Mouse (Mus musculus) bone marrow macrophage, adult 2 months (primary cell): ENCODE results near the gene Rassf7. TPM values are rescaled to one million over a fixed set of nuclear protein-coding genes. Genes with fewer than 3 reads are reported as not detected.

Experiments used
- H3K27ac ChIP-seq: 2 replicates; pipeline ENCODE4 v1.5.1; 2012; ENCODE audit warnings: low read depth, low read length; ENCODE audit not compliant: insufficient read depth
- H3K4me1 ChIP-seq: 2 replicates; pipeline ENCODE4 v1.6.1; 2012; ENCODE audit warnings: low read length; ENCODE audit not compliant: control insufficient read depth, insufficient read depth
- H3K4me3 ChIP-seq: 2 replicates; pipeline ENCODE4 v1.5.1; 2012; ENCODE audit warnings: mild to moderate bottlenecking, low read length, moderate library complexity; ENCODE audit not compliant: insufficient read depth
- CTCF ChIP-seq: IDR thresholded peaks from 2 replicates; pipeline ENCODE4 v1.5.1; 2012; ENCODE audit warnings: low read depth, mild to moderate bottlenecking, low read length, moderate library complexity
- POLR2A ChIP-seq: IDR thresholded peaks from 2 replicates; pipeline ENCODE4 v1.6.1; 2012; ENCODE audit warnings: mild to moderate bottlenecking, low read depth, low read length, borderline replicate concordance
- polyA plus RNA-seq: library from polyadenylated mRNA; stranded (reverse); fragments of >200 nt; gene quantifications from 2 replicates; pipeline ENCODE4 v1.2.4, GENCODE M21; 2012; ENCODE audit not compliant: missing spikeins, insufficient read depth, insufficient read length

Rassf7 gene
- polyA plus RNA-seq, 1 experiment: 3.9 TPM

DNA sequence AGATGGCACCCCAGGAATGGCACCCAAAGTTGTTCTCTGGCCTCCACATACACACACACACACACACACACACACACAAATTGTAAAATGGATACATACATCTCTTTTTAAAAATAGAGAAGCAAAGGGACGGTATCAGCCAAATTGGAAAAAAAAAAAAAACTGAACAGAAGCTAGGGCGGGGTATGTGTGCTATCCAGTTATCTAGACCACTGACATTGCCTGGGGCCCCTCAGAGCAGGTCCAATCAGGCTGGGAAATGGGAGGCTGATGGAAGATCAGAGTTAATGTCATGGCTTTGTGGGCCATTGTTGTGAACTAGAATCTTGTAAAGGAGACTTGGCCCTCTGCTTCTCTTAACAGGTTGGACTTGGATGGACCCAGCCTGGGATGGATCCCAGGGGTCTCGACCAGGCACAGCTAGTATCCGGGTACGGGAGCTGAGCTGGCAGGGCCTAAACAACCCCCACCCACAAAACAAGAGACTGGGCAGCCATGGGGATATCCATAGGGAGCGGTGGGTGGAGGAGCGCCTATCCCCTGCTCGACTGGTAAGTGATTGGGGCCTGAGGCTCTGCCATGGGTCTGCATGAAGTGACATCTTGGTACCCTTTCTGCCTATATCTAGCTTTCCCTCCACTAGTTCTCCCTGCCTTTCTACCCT is 18.9 kb upstream of the Rassf7 start:
- Histone ChIP-seq H3K27ac (no peak overlapping the region), H3K4me1 (peaks cover 6% of the 10 kb centered on the region), H3K4me3 (no peak overlapping the region)
- no peak for TF ChIP-seq POLR2A
- no peak for TF ChIP-seq CTCF

- Histone ChIP-seq H3K4me1 (0 out of 2 replicates have a peak, but pooled peaks cover 2% of the 10 kb centered on the region), H3K27ac (no peak overlapping the region), H3K4me3 (no peak overlapping the region)
- TF ChIP-seq POLR2A (no peak), CTCF (no peak)
Observed at GRCm38 (mm10) chr7:141198121-141198520, 17.5 kb upstream of the Rassf7 start.

DNA sequence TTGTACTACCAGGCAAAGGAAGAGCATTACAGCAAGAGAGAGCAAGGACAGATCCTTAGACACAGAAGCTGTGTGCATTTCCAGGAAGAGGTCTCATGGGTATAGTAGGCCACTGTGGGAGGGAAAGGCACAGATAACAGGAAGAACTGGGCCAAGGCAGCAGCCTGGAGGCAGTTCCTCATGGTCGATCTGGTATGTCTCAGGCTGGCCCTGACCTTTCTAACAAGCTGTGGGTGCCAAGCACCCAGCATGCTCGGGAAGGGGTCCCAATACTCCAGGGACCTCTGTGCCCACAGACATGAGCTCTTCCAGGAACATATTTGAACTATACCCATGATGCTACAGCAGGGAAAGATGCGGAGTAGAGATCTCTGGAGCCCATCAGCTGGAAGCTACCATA is 11.1 kb upstream of the Rassf7 start:
- Histone ChIP-seq H3K4me3 (no peak overlapping the region), H3K27ac (no peak overlapping the region), H3K4me1 (peaks cover 5% of the 10 kb centered on the region; the same call in 1 of the 2 replicates)
- TF ChIP-seq POLR2A: no peak
- TF ChIP-seq CTCF: no peak

DNA sequence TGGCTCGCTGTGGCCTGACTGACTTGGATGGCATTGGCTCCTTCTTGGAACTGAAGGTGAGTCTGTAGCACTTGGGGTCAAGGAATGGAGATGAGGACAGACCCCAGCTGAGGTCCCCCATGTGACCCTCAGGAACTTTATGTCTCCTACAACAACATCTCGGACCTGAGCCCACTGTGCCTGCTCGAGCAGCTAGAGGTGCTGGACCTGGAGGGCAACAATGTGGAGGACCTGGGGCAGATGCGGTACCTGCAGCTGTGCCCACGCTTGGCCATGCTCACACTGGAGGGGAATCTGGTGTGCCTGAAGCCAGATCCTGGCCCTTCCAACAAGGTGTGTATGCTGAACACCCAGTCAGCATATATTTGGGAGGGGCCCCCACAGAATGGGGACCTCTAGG is 10.2 kb upstream of the Rassf7 start:
- peaks cover 5% of the 10 kb centered on the region; the same call in 1 of the 2 replicates for H3K4me1 ChIP-seq
- H3K4me3 ChIP-seq: no peak overlapping the region
- no peak overlapping the region for H3K27ac ChIP-seq
- TF ChIP-seq CTCF (no peak), POLR2A (no peak)

- no peak for TF ChIP-seq CTCF
- no peak for TF ChIP-seq POLR2A
- Histone ChIP-seq H3K27ac (no peak overlapping the region), H3K4me3 (no peak overlapping the region), H3K4me1 (peaks cover 5% of the 10 kb centered on the region; the same call in 1 of the 2 replicates)
Observed at GRCm38 (mm10) chr7:141206182-141206937, 9.3 kb upstream of the Rassf7 start.

- Histone ChIP-seq H3K27ac (no peak overlapping the region), H3K4me1 (peaks cover 2% of the 10 kb centered on the region; the same call in 1 of the 2 replicates), H3K4me3 (no peak overlapping the region)
- no peak for TF ChIP-seq POLR2A
- TF ChIP-seq CTCF: no peak
Observed at GRCm38 (mm10) chr7:141209526-141209925, 6.1 kb upstream of the Rassf7 start.

DNA sequence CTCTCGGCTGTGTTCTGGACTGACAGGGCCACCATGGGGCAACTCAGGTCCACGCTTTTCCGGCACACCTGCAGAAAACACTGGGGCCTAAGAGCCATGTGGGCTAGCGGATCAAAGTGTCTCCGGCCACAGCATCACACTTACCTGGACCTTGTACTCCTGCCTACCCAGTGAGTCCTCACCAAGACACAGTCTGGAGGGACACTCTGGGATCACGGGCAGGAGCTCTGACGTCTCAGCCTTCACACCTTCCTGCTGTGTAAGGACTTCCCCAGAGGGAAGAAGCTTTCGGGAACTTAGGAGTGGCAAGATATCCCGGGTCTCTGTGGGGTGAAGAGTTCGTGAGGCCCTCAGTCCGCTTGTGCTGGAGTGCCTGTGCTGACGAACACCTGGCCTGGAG is 5.5 kb upstream of the Rassf7 start:
- H3K4me1 ChIP-seq: no peaks in the 10 kb centered on the region

GRCm38 (mm10) chr7:141210606-141211131 is 5.0 kb upstream of the Rassf7 start:
- no peak overlapping the region for H3K27ac ChIP-seq
- no peaks in the 10 kb centered on the region for H3K4me1 ChIP-seq
- H3K4me3 ChIP-seq: no peak overlapping the region
- TF ChIP-seq POLR2A (no peak), CTCF (no peak)

More for the DNA sequence above, 5.5 kb upstream of the Rassf7 start:
- Histone ChIP-seq H3K4me3 (no peak overlapping the region), H3K27ac (no peak overlapping the region)
- TF ChIP-seq CTCF: no peak
- no peak for TF ChIP-seq POLR2A

DNA sequence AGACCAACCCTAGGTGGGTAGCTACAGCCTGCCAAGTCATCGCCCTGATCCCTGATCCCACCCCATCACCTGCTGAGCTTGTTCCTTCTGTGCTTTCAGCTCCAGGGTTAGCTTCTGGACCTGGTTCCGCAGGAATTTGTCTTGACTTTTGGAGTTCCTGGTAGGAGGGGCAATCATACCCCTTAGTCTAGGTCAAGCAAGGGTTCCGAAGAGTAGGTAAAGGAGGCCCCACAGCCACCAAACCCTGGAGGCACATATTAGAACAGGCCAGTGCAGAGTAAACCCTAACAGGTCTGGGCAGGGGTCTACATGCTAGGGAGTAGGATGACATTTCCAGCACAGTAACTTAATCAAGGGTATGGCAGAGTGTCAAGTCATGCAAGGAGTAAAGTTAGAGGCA is 2.5 kb upstream of the Rassf7 start:
- TF ChIP-seq POLR2A: no peak
- TF ChIP-seq CTCF: no peak
- Histone ChIP-seq H3K4me1 (0 out of 2 replicates have a peak, but pooled peaks cover 2% of the 10 kb centered on the region), H3K4me3 (no peak overlapping the region), H3K27ac (no peak overlapping the region)

GRCm38 (mm10) chr7:141213605-141214235 is 1.9 kb upstream of the Rassf7 start, which contains the start of gene Lmntd2:
Gene Lmntd2, minus strand, starts transcription at chr7:141214080.
- Histone ChIP-seq H3K4me3 (no peak within 1 kb of the TSS), H3K27ac (no peak within 1 kb of the TSS), H3K4me1 (peaks cover 3% of the 10 kb centered on the region)
- TF ChIP-seq CTCF: no peak
- TF ChIP-seq POLR2A: no peak
